Mouse (Mus musculus) E14TG2a.4 (cell line): ENCODE measurements at regions not wholly inside any gene's neighbourhood (a gene's known extent, or its start where the extent isn't known, plus 50 kb on each side); places are given as distances from the start of the nearest gene placed in this dataset.

Source experiments
- CTCF ChIP-seq: conservative IDR thresholded peaks from 2 replicates; pipeline ENCODE4 v1.5.1; 2014; ENCODE audit warnings: low read length
- NANOG ChIP-seq: IDR thresholded peaks from 2 replicates; pipeline ENCODE4 v1.6.1; 2014; ENCODE audit warnings: borderline replicate concordance, low read length, mixed read lengths
- POU5F1 ChIP-seq: IDR thresholded peaks from 2 replicates; pipeline ENCODE4 v1.6.1; 2014; ENCODE audit warnings: low read length, borderline replicate concordance

DNA sequence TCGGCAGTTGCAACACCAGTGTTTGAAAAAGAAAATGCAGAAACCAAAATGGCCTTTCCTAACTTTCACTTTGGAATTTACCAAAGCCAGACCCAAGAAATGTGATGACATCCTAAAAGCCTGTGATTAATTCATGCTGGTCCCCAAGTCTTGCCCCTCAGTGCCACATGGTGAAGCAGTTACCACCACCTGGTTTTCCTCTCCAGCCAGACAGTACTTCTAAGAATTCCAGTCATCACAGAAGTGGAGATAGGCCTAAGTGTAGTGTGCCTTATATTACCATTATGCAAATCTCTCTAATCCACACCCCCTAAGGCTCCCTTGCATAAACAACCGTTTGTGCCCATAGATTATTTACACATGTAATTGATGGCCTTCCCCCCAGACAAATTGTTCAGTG is 311.0 kb downstream of the Cxcl12 start:
- no peak for TF ChIP-seq CTCF
- no peak for TF ChIP-seq POU5F1
- TF ChIP-seq NANOG, result no peak
